Mouse (Mus musculus) embryonic stem cell, embryonic (primary cell): Measurements from ENCODE around the gene Foxi3.

Experiments
- CTCF ChIA-PET, 4 experiments: fragments of 300-600 bp in 2 of 4; fragments of 350-600 bp in 2 of 4; sonication (Branson Sonifier 250); formaldehyde crosslinking; loops; one replicate each; lab custom pipeline; 2022; ENCODE audit warnings: inconsistent platforms in 2 of 4; lab: Charles Lee
- POLR2A ChIA-PET, 4 experiments: fragments of 300-600 bp in 2 of 4; fragments of 350-600 bp in 2 of 4; sonication (Branson Sonifier 250); formaldehyde crosslinking; loops; one replicate each; lab custom pipeline; 2022; ENCODE audit warnings: antibody characterized with exemption in 4 of 4, inconsistent platforms in 1 of 4; lab: Charles Lee

The Foxi3 gene

DNA sequence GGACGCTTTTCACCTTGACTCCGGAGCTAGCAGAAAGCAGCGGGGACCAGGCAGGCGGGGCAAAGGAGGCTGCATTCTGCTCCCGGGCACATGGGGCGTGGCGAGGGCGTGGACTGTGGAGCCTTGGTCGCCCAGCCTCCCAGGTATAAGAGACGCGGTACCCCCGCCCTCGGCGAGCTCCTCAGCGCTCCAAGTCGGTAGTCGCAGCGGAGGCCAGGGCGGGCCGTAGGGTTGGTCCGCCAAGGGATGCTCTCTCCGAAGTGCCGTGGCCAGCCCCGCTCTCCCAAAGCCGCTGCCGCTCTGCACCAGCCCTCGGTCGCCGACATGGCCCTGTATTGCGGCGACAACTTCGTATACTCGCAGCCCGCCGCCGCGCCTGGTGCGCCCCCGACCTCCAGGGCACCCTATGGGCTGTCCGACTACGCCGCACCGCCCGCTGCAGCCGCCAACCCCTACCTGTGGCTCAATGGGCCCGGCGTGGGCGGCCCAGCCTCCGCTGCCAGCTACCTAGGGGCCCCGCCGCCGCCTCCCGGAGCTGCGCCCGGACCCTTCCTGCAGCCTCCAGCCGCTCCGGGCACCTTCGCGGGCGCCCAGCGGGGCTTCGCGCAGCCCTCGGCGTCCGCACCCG, at the start of gene Foxi3:
Foxi3 (plus strand) TSS at position 247 of the 628 bp plus-strand sequence.
- POLR2A ChIA-PET = interaction anchor here in 3 of 4 experiments (0.5 to 4.2 kb wide), 15 partner anchors 8 to 750 kb away, joined by 3 to 39 read pairs (median 4); partner anchors contain the start of gene Eif2ak3 (in 1 of the 3)
- CTCF ChIA-PET = interaction anchor here (0.6 to 1.7 kb wide), 12 partner anchors 31 to 152 kb away, joined by 3 to 8 read pairs (median 4); no protein-coding TSS in a partner anchor

DNA sequence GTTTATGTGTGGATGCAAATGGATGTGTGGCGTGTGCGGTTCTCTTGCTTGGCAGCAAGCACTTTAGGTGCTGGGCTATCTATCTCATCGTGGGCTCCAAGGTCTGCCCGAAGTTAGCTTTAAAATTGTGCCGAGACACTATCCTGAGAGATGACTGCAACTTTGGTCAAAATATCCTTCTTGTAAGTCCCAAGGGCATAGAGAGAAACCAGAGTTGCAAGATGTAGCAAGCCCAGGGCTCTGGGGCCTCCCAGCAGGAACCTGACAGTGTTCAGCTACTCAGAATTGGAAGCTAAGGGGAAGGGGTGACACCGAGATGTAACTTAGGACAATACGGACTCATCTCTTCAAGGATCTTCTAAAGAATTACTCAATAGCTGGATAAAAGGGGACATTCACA, 46.8 kb upstream of the Foxi3 start:
- POLR2A ChIA-PET = interaction anchor here in 1 of 4 experiments (1.2 kb wide), 1 partner anchor 18 kb away, joined by 3 read pairs; no protein-coding TSS in a partner anchor

DNA sequence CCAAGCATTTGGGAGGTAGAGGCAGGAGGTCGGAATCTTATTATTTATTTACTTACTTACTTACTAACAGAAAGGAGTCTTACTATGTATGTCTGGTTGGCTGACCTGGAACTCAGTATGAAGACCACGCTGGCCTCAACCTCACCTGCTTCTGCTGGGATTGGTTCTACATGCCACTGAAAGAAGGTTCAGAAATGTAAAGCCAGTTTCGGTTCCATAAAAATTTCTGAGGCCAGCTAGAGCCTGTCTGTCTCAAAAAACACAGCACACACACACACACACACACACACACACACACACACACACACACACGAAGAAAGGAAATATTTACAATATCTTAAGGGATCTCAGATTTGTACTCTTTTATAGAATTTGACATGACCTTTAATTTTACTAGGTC, 46.0 kb upstream of the Foxi3 start:
- POLR2A ChIA-PET = interaction anchor here in 1 of 4 experiments (0.7 kb wide), 1 partner anchor 1464 kb away, joined by 4 read pairs; no protein-coding TSS in a partner anchor

More for the DNA sequence above, 46.8 kb upstream of the Foxi3 start:
- CTCF ChIA-PET = interaction anchor here in 2 of 4 experiments (0.8 to 1.0 kb wide), 2 partner anchors 13 to 29 kb away, joined by 3 to 5 read pairs; no protein-coding TSS in a partner anchor

DNA sequence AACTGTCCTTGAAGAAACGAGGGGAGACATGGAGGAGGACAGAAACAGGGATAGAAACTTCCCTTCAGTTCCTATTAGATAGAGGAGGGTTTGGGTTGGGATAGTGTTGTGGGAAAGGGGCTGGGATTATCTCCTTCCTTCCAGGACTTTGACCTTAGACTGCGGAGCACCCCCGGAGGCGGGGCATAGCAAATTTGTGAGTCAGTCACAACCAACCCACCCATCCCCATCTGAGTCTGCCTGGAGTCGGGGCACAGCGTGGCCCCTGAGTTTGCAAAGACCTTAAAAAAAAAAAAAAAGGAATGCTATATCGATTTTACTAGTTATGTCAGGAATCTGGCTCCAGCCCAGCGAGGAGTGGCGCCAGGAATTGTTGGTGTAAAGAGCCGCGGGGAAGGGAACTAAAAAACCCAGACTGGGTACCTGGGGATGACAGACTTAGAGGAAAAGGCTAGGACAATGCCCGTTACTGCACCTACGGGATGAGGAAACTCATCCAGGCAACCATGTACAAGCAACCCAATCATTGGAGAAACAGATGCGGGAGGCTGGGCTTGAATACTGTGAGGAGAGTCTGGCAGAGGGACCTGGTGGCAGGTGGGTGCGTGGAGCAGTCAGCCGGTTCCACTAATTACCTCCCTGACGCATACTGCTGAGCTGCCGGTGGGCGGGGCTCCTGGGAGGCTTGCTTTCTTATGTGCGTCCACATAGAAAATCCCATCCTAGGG, 44.5 kb upstream of the Foxi3 start:
- ChIA-PET POLR2A (no interaction called here), CTCF (interaction anchor here in 1 of 4 experiments (1.3 kb wide), 1 partner anchor 9 kb away, joined by 4 read pairs; no protein-coding TSS in a partner anchor)

More for the DNA sequence above, 46.0 kb upstream of the Foxi3 start:
- CTCF ChIA-PET = interaction anchor here in 3 of 4 experiments (0.5 to 1.0 kb wide), 5 partner anchors 11 to 1301 kb away, joined by 3 to 6 read pairs (median 4); no protein-coding TSS in a partner anchor

DNA sequence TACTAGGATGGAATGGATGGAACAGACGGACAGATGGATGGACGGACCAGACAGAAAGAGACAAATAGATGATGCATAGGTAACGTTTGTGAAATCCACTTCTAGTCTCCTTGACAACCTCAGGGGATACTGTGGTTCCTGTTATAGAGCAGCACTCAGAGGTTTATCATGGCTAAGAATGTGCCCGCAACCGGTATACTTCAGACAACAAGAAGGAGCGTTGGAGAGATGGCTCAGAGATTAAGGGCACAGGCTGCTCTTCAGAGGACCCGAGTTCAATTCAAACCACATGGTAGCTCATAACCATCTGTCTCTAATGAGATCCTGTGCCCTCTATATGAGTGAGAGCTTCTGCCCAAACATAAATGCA, 44.0 kb upstream of the Foxi3 start:
- CTCF ChIA-PET = interaction anchor here in 2 of 4 experiments (0.6 to 1.3 kb wide), 3 partner anchors 9 to 108 kb away, joined by 3 to 4 read pairs (median 3); no protein-coding TSS in a partner anchor
- POLR2A ChIA-PET = no interaction called here

DNA sequence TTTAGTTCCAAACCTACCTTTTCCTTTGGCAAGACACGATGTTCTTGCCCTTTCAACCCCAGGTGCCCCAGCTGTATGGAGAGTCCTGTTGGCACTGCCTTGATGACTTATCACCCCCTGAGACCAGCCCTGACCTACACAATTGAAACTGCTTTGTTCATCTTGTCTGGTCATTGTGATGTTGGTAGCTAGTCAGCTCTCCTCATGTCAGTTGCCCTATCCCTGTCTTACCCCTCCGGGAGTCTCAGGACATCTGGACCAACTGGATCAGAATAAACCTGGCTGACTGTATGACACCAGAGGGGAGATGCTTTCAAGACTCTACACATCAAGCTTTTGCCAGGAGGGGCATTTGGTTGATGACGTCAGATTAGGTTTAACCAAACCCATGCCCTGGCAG, 37.5 kb upstream of the Foxi3 start, which contains the start of gene Tex37:
Tex37 (minus strand) TSS at position 101 of the 400 bp plus-strand sequence.
- ChIA-PET CTCF (interaction anchor here in 2 of 4 experiments (0.6 to 1.4 kb wide), 2 partner anchors 107 to 109 kb away, joined by 3 to 7 read pairs; no protein-coding TSS in a partner anchor), POLR2A (interaction anchor here in 1 of 4 experiments (1.2 kb wide), 1 partner anchor 34 kb away, joined by 6 read pairs; no protein-coding TSS in a partner anchor)

DNA sequence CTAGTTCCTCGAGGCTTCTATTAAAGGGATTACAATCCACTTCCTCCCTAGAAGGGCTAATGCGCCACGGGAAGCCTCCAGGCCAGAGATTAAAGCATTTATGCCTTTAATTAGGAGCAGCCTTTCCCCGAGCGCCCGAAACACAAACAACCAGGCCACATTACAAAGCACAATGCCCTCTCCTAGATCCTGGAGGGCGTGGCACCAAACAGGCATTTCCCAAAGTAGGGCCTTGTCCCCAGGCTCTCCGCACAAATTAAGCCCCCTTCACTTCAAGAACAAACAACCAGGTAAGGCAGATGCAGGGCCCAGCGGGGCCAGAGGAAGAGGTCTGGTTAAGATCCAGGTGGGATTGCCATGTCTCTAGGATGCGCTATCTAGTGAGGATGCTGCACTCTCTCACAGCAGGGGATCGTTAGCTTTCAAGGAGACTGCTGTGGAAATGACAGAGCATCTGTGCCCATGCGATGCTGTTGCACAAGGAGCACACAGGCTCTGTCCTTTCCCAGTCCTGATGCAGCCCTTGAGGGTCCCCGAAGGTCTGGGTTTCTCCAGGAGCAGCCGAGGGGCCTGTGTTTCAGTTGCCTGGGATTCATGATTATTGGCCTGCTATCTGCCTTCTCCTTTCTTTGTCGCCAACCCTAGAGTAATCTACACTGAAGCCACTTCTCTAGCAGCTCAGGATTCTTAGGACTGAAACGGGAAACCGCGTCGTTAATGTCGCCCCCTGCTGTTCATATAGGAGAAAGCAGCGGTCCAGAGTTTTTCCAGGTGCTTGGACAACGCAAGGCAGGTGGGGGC, 34.9 kb upstream of the Foxi3 start:
- ChIA-PET POLR2A (interaction anchor here in 2 of 4 experiments (1.0 to 1.3 kb wide), 2 partner anchors 97 kb away, joined by 3 to 5 read pairs; no protein-coding TSS in a partner anchor), CTCF (interaction anchor here (0.5 to 3.1 kb wide), 49 partner anchors 8 to 247 kb away, joined by 3 to 16 read pairs (median 4); partner anchors contain the start of gene Foxi3 (in 2 of the 4))

DNA sequence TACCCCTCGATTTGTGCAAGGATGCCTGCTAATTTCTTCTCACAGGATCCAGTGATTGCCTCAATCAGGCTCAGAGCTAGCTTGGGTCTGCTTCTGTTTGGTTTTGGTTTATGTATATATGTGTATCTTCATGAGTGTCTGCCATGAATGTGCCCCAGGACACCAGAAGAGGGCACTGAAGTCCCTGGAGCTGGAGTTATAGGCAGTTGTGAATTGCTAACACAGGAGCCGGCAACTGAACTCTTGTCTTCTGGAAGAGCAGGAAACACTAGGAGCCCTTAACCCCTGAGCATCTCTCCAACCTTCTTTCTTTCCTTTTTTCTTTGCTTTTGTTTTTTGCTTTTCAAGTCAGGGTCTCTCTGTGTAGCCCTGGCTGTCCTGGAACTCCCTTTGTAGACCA, 24.5 kb upstream of the Foxi3 start:
- ChIA-PET CTCF (interaction anchor here in 1 of 4 experiments (0.6 to 1.7 kb wide), 5 partner anchors 10 to 590 kb away, joined by 3 to 7 read pairs (median 3); no protein-coding TSS in a partner anchor), POLR2A (interaction anchor here in 1 of 4 experiments (1.0 kb wide), 1 partner anchor 82 kb away, joined by 3 read pairs; no protein-coding TSS in a partner anchor)

DNA sequence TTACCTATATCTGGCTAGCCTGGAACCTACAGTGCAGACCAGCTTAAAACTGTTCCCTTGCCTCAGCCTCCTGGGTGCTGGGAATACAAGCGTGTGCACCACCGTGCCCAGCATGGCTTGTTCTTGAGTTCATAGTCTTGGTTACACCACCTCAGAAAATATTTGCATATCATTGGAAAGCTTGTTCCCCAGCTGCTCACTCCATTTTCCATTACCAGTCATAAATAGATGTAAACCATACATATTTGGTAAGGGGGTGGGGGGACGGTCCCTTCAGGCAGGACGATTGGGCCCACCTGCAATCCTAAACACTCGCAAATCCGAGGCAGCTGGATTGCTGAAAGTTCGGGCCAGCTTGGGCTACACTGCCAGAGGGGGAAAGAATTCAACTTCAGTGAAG, 3.1 kb upstream of the Foxi3 start:
- POLR2A ChIA-PET = interaction anchor here in 2 of 4 experiments (0.7 to 1.6 kb wide), 4 partner anchors 10 to 167 kb away, joined by 3 to 6 read pairs (median 4); partner anchors contain the start of gene Tex37 (in 1 of the 2)
- CTCF ChIA-PET = interaction anchor here in 3 of 4 experiments (0.6 to 1.8 kb wide), 8 partner anchors 10 to 209 kb away, joined by 3 to 11 read pairs (median 4); no protein-coding TSS in a partner anchor

DNA sequence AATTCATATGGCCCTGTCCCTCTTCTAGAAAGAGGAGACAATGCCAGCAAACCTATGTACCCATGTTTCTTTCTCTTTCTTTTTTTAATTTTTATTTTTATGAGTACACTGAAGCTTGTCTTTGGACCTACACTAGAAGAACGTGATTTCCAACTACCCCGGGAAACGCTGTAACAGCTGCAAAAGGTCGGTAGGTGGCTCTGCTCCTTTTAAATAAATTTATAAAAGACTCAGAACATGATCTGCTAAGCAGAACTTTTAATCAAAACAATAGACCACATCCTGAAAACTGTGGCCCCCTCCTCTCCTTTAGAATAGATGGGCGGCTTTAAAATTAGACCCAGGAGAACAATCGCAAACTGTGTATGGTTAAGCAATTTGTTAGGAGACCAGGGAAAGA, 2.3 kb upstream of the Foxi3 start:
- CTCF ChIA-PET = interaction anchor here in 2 of 4 experiments (0.7 to 1.8 kb wide), 6 partner anchors 10 to 142 kb away, joined by 3 to 11 read pairs (median 4); no protein-coding TSS in a partner anchor
- POLR2A ChIA-PET = interaction anchor here in 1 of 4 experiments (0.7 to 1.6 kb wide), 2 partner anchors 35 to 168 kb away, joined by 3 to 6 read pairs; partner anchors contain the start of gene Tex37

DNA sequence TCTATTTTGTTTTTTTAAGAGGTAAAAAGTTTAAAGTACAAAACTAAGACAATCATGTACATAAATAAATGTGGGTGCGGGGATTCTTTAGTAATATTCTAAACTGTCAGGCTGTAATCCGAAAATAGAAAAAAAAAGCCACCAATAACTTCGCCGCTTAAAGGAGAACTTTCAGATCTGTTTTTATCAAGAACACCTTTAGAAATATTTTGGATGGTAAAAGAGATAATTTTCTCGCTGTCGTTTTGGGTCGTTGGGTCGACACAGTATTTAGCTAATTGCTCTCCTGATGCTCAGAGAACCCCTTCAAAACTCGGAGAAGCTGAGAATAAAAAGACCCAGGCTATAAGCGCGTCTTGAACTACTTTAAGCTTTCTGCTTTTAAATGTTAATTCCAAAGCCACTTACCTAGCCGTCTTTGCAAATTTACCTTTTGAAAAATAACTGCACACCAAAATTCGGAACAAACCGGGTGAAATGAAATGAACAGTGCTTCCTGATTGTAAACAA, 985 bp upstream of the Foxi3 start:
- POLR2A ChIA-PET = interaction anchor here in 2 of 4 experiments (1.0 to 4.2 kb wide), 7 partner anchors 9 to 194 kb away, joined by 3 to 39 read pairs (median 9); partner anchors contain the start of gene Eif2ak3 (in 1 of the 2)
- CTCF ChIA-PET = interaction anchor here in 3 of 4 experiments (0.6 to 1.7 kb wide), 9 partner anchors 32 to 151 kb away, joined by 3 to 8 read pairs (median 3); no protein-coding TSS in a partner anchor

DNA sequence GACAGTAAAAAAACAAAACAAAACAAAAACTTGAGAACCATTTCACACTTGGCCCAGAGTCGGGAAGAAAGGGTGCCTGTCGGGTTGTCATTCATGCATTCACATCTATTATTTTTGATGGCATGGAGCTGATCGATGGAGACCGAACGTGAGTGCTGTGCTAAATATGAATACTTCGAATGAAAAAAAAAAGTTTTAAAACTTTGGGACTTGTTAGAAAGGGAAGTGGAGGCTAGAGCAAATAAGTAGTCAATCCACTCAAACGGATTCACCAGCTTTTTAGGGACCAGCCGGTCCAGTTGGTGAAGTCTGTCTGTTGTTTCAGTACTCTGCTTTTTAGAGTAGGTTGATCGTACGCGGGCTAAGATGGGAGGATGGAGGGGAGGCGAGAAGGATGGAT, 490 bp upstream of the Foxi3 start:
- CTCF ChIA-PET = interaction anchor here in 3 of 4 experiments (0.9 to 1.7 kb wide), 11 partner anchors 31 to 151 kb away, joined by 3 to 8 read pairs (median 4); no protein-coding TSS in a partner anchor

DNA sequence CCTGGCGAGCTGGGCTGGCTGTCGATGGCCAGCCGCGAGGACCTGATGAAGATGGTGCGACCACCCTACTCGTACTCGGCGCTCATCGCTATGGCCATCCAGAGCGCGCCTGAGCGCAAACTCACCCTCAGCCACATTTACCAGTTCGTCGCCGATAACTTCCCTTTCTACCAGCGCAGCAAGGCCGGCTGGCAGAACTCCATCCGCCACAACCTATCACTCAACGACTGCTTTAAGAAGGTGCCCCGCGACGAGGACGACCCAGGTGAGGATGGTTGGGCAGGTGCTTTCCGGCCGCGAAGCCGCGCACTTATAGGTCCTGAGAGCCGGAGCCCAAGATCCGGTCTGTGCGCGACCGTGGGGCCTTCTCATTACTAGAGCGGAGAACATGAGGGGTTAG, 605 bp downstream of the Foxi3 start:
- ChIA-PET POLR2A (interaction anchor here in 3 of 4 experiments (0.6 to 4.2 kb wide), 9 partner anchors 10 to 113 kb away, joined by 3 to 39 read pairs (median 8); partner anchors contain the start of gene Eif2ak3 (in 1 of the 3)), CTCF (interaction anchor here in 3 of 4 experiments (0.6 to 1.7 kb wide), 6 partner anchors 35 to 145 kb away, joined by 3 to 8 read pairs (median 4); no protein-coding TSS in a partner anchor)

More for the DNA sequence above, 490 bp upstream of the Foxi3 start:
- POLR2A ChIA-PET = interaction anchor here in 2 of 4 experiments (0.5 to 4.2 kb wide), 13 partner anchors 8 to 751 kb away, joined by 3 to 39 read pairs (median 4); partner anchors contain the start of gene Eif2ak3 (in 1 of the 2)

DNA sequence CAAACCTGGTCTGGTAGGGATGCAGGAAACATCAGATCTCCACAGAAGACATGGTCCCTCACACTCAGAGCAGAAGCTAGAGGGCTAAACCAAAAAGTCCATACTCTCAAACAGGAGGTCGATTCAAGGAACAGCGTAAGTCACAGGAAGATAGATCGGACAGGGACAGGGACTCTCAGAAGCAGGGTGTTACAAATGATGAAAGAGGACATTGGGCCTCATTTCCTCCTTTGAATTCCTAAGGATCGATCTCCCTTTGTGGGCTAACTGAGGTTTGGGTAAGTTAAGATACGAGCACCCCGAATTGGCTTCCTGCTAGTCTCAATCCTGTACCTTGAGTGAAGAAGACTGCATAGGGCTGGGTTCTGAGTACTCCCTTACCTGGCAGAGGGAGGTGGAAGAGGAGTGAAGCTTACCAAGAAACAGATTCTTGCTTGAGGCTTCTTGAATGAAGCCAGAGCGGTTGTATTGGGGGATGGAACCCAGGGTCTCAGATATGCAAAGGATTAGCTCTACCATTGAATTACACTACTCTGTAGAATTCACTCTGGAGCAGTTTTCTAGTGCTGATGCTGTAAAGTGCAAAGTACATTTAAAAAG, 1.1 kb downstream of the Foxi3 start:
- ChIA-PET CTCF (interaction anchor here in 1 of 4 experiments (0.6 kb wide), 1 partner anchor 131 kb away, joined by 3 read pairs; no protein-coding TSS in a partner anchor), POLR2A (interaction anchor here in 2 of 4 experiments (1.0 to 4.2 kb wide), 4 partner anchors 10 to 66 kb away, joined by 3 to 39 read pairs (median 6); no protein-coding TSS in a partner anchor)

DNA sequence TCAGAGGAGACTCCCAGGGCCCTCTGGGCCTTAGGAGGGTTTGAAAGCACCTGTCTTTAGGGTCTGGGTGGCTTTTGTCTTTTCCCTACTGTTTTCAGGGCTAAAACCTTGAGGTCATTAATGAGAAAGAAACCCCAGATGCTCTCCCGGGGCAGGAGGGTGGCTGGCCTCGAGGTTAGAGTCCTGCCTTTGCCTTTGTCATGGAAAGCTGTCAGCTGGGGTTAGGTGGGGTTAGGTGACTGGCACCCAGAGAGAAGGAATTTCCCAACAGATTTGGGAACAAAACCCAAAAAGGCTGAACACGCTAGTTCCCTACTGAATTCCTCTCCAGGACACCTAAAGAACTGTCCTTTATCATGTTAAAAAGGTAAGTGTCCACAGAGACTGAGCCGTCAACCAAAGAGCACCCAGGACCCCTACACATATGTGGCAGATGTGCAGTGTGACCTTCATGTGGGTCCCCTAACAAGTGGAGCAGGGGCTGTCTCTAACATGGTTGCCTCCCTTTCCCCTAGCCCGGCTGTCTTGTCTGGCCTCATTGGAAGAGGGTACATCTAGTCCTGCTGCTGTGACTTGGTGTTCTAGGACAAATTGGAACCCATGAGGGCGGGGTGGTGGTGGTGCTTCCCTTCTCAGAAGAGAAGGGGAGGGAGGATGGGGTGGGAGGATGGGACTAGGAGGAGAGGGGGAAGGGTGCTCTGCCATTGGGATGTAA, 7.9 kb downstream of the Foxi3 start:
- ChIA-PET POLR2A (interaction anchor here in 2 of 4 experiments (0.6 to 2.0 kb wide), 18 partner anchors 8 to 999 kb away, joined by 3 to 12 read pairs (median 4); partner anchors contain the start of genes Eif2ak3 (in 1 of the 2) and Foxi3 (in 1 of the 2)), CTCF (interaction anchor here (0.5 to 2.1 kb wide), 10 partner anchors 10 to 147 kb away, joined by 3 to 5 read pairs (median 4); no protein-coding TSS in a partner anchor)
